Mouse (Mus musculus): Measurements from ENCODE around the gene Pkig. TPM values are rescaled to one million over a fixed set of nuclear protein-coding genes. Genes with fewer than 3 reads are reported as not detected.

Gene Pkig
- polyA plus RNA-seq, 1 experiment from 2014 or later = 133 TPM

DNA sequence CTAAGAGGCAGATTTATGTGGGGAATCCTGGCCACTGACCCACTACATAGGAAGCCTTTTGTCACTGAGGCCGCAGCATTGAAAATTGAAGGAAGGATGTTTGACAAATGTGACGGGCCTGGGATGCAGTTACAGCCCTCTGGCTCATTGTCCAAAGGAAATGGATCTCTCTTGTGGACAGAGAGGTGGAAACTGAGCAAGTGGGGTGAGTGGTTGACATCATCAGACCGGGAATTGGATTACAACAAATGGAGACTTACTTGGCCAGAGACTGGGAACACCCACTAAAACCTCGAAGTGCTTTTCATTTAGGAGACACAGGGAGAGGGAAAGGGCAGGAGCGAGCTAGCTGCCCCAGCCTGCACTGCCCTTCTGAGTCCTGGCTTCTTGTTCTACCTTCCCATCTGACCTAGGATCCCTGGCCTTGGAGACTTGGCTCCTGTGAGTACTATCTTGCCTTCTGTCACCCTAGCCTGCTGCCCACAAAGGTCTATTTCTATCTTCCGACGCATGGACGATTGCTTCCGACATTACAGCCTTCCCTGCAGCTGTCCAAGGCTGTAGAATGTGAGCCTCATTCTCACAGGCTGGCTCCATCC is 35.6 kb downstream of the Pkig start:
- Histone ChIP-seq H3K4me3 (ENCODE audit: low read length) (peak overlapping the region; percentile 18), H3K27ac (ENCODE audit: low read length) (peak overlapping the region; percentile 84), H3K9me3 (ENCODE audit: control insufficient read depth, low read length) (no peaks in the 10 kb centered on the region), H3K4me2 (ENCODE audit: low read depth, low read length) (peak overlapping the region; percentile 32), H3K9ac (ENCODE audit: low read length) (peak overlapping the region; percentile 48; the same call in 1 of the 2 replicates), H3K36me3 (ENCODE audit: control insufficient read depth, insufficient read depth, low read length) (no peaks in the 10 kb centered on the region), H3K27me3 (ENCODE audit: control insufficient read depth, insufficient read depth, low read depth, low read length) (no peaks in the 10 kb centered on the region), H3K4me1 (replicated peaks; ENCODE audit: control insufficient read depth, insufficient read depth, low read length) (peaks cover 19% of the 10 kb centered on the region)
- 45% methylated on average over 9 of the region's 9 CpGs for WGBS
- ATAC-seq (ENCODE audit: low read depth) = peak; percentile 58

DNA sequence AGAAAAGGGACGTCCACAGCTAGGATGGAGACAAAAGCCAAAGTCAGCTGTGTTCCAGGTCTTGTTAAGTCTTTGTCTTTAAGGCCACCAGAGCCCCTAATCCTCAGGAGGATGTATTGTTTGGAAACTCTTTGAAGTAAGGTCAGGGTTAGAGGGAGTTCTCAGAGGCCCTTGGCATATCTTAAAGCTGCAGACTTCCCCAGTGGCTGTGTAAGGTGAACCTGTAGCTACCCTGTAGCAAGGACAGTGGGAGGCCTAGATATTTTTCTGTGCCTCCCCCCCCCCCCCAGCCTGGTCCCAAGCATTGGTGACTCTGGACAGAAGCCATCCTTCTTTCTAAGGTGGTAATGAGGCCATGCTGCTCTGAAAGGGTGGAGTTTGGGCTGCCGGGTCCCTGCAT is 38.6 kb downstream of the Pkig start:
- Histone ChIP-seq H3K27ac (ENCODE audit: low read length) (peak overlapping the region; percentile 32), H3K4me2 (ENCODE audit: low read depth, low read length) (no peak overlapping the region), H3K9me3 (ENCODE audit: control insufficient read depth, low read length) (no peaks in the 10 kb centered on the region), H3K27me3 (ENCODE audit: control insufficient read depth, insufficient read depth, low read depth, low read length) (no peaks in the 10 kb centered on the region), H3K4me1 (replicated peaks; ENCODE audit: control insufficient read depth, insufficient read depth, low read length) (peaks cover 19% of the 10 kb centered on the region), H3K9ac (ENCODE audit: low read length) (no peak overlapping the region), H3K36me3 (ENCODE audit: control insufficient read depth, insufficient read depth, low read length) (no peaks in the 10 kb centered on the region), H3K4me3 (ENCODE audit: low read length) (no peak overlapping the region)
- ATAC-seq (ENCODE audit: low read depth) = no peak; the same call in 1 of the 2 replicates
- 43% methylated on average over 2 of the region's 2 CpGs for WGBS

DNA sequence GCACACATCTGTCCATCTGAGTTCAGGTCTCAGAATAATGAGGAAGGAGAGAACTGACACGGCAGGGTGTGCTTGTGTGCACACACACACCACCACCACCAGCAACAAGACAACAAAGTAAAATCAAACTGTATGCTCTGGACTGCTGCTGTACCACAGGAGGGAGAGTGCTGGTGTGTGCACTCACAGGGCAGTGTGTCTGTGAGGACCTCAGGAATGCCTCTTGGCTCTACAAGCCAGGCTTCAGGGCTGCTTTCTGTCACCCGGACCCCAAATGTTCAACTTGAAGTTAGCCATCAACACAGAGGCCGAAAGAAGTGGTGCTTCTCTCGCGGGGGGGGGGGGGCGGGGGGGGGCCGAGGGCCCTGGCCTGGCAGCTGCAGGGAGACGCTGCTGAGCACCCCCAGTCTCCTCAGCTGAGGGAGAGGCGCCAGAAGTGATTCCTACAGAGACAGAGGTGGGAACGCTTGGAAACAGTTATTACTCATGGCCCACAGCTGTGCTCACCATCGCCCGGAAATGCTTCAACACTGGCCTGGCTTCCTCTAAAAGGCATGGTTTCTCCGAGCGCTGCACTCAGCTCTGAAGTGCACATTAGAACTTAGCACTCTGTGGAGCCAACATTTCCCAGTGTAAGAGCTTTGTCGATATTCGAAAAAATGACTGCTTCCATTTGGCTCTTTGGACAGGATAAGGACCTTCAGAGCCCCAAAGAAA is 39.7 kb downstream of the Pkig start:
- ATAC-seq (ENCODE audit: low read depth) = peak; percentile 74
- Histone ChIP-seq H3K36me3 (ENCODE audit: control insufficient read depth, insufficient read depth, low read length) (no peaks in the 10 kb centered on the region), H3K9ac (ENCODE audit: low read length) (no peak overlapping the region), H3K27ac (ENCODE audit: low read length) (peak overlapping the region; percentile 62), H3K27me3 (ENCODE audit: control insufficient read depth, insufficient read depth, low read depth, low read length) (no peaks in the 10 kb centered on the region), H3K4me2 (ENCODE audit: low read depth, low read length) (no peak overlapping the region), H3K4me3 (ENCODE audit: low read length) (no peak overlapping the region), H3K4me1 (replicated peaks; ENCODE audit: control insufficient read depth, insufficient read depth, low read length) (peaks cover 15% of the 10 kb centered on the region), H3K9me3 (ENCODE audit: control insufficient read depth, low read length) (no peaks in the 10 kb centered on the region)
- 32% methylated on average over 11 of the region's 16 CpGs for WGBS

DNA sequence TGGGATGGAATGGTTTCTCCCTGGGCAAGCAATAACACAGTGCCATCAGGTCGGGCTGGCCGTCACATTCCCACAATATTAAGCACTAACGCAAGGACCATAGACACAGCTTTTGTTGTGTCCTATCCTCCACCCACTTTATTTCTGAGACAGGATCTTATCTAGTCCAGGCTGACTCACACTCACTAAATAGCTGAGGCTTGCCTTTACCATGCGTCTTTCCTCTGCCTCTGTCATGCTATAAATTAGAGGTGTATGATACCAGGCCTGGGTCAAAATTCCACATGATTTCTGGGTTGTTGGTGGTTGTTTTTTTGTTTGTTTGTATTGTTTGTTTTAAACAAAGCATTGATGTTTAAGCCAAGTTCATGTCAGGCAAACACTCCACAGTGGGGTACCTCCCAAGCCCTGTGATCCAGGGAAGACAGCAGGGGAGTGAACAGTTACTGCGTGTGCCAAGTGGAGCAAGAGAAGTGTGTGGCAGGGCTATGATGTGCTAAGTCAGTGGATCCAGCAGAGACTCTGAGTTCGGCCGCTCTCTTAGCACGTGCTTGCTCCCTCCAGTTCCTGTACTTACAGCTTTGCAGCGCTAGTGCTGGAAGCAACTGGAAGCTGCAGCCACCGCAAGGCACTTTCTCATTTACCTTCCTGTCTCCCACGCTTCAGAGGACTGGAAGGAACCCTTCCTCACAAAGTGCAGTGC is 41.0 kb downstream of the Pkig start:
- H3K27ac ChIP-seq (ENCODE audit: low read length) = no peak overlapping the region
- no peaks in the 10 kb centered on the region for H3K27me3 ChIP-seq (ENCODE audit: control insufficient read depth, insufficient read depth, low read depth, low read length)
- peak; percentile 50; the same call in 1 of the 2 replicates for ATAC-seq (ENCODE audit: low read depth)
- WGBS = 69% methylated on average over 11 of the region's 11 CpGs
- H3K4me2 ChIP-seq (ENCODE audit: low read depth, low read length) = no peak overlapping the region
- H3K36me3 ChIP-seq (ENCODE audit: control insufficient read depth, insufficient read depth, low read length) = no peaks in the 10 kb centered on the region
- peaks cover 15% of the 10 kb centered on the region for H3K4me1 ChIP-seq (replicated peaks; ENCODE audit: control insufficient read depth, insufficient read depth, low read length)
- peak overlapping the region; percentile 37; the same call in 1 of the 2 replicates for H3K9ac ChIP-seq (ENCODE audit: low read length)
- H3K9me3 ChIP-seq (ENCODE audit: control insufficient read depth, low read length) = no peaks in the 10 kb centered on the region
- no peak overlapping the region for H3K4me3 ChIP-seq (ENCODE audit: low read length)

DNA sequence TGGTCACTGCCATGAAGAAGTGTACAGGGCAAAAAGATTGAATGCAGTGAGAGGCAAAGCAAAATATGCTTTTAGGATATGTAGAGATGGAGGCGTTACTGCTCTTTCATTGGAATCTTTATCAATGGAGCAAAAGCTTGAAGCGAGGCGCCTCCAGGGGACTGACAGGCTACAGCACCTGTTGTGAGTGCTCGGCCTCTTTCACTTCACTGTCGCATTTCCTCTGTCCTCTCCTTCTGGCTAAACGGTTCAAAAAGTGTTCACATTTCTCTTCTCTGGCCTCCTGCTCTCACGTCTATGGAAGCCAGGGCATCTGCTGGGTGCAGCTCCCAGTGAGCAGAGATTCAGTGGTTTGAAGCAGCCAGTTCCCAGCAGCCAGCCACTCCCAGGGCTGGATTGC is 44.2 kb downstream of the Pkig start:
- no peaks in the 10 kb centered on the region for H3K27me3 ChIP-seq (ENCODE audit: control insufficient read depth, insufficient read depth, low read depth, low read length)
- peaks cover 15% of the 10 kb centered on the region for H3K4me1 ChIP-seq (replicated peaks; ENCODE audit: control insufficient read depth, insufficient read depth, low read length)
- no peak overlapping the region for H3K4me3 ChIP-seq (ENCODE audit: low read length)
- no peak overlapping the region for H3K9ac ChIP-seq (ENCODE audit: low read length)
- 72% methylated on average over 7 of the region's 7 CpGs for WGBS
- H3K4me2 ChIP-seq (ENCODE audit: low read depth, low read length) = no peak overlapping the region
- H3K36me3 ChIP-seq (ENCODE audit: control insufficient read depth, insufficient read depth, low read length) = no peaks in the 10 kb centered on the region
- no peak for ATAC-seq (ENCODE audit: low read depth)
- H3K27ac ChIP-seq (ENCODE audit: low read length) = no peak overlapping the region
- H3K9me3 ChIP-seq (ENCODE audit: control insufficient read depth, low read length) = no peaks in the 10 kb centered on the region

DNA sequence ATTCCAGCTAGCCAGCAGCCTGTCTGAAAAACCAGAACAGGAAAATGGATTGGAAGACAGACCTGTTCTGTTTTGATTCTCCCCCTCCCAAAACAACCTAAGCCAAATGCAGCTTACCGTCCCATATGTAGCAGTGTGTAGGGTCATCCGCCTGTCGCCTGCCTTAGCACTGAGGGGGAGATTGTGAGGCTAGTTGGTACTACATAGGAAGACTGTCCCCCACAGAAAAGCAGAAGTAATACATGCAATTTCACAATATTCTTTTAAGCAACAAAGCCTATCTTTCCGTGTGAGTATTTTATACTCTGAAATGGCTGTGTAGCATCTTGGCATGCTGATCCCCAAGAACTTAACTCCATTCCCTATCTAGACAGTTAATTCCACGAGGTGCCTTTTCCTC is 44.7 kb downstream of the Pkig start:
- WGBS = 81% methylated on average over 5 of the region's 5 CpGs
- Histone ChIP-seq H3K4me1 (replicated peaks; ENCODE audit: control insufficient read depth, insufficient read depth, low read length) (peaks cover 12% of the 10 kb centered on the region), H3K27ac (ENCODE audit: low read length) (no peak overlapping the region), H3K4me2 (ENCODE audit: low read depth, low read length) (no peak overlapping the region), H3K4me3 (ENCODE audit: low read length) (no peak overlapping the region), H3K9ac (ENCODE audit: low read length) (no peak overlapping the region), H3K27me3 (ENCODE audit: control insufficient read depth, insufficient read depth, low read depth, low read length) (no peaks in the 10 kb centered on the region), H3K9me3 (ENCODE audit: control insufficient read depth, low read length) (no peaks in the 10 kb centered on the region), H3K36me3 (ENCODE audit: control insufficient read depth, insufficient read depth, low read length) (no peaks in the 10 kb centered on the region)
- ATAC-seq (ENCODE audit: low read depth) = no peak

DNA sequence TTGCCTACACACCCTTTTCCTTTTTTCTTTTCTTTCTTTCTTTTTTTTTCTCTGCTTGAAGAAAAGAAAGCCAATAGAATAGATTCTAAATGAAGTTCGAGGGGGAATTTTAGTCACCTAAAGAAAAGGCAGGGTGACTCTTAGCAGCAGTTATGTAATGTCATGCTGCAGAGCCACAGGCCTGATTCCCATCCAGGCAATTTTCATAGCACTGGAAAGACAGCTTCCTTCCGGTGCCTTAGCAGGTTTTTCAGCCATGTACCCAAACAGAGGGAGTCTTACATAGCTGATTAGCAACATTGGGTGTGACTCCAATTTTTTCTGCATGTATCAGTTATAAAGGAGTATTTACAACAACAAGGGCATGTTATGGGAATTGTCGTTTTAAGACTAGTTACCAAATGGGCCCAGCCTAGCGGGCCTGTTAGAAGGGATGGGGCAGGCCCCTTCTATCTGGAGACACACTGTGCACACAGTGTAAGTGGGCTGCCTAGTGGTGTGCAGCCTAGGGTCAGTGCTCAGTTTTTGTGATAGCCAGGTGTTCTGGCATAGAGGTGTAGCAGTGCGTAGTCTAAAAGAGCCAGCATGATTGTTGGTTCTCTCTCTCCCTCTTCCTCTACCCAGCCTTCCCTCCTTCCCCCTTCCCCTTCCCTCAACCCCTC is 45.5 kb downstream of the Pkig start:
- peaks cover 7% of the 10 kb centered on the region for H3K4me1 ChIP-seq (replicated peaks; ENCODE audit: control insufficient read depth, insufficient read depth, low read length)
- whole genome bisulfite sequencing = 79% methylated on average over 5 of the region's 5 CpGs

DNA sequence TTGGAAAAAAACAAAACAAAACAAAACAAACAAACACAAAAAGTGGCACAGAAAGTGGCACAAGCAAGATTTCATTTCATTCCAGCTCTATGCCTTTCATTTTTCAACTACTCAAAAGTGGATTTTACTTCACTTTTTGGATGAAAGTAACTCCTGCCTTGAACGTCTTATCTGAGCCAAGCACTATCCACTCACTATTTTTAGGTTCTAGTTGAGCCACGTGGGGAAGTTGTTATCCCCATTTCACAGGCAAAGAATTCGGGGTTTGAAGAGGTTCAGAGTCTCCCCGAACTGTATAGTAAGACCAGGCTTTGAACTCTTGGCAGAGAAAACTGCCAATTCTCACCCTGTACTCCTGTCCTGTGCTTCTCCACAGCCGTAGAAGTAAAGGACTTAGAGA is 50.1 kb downstream of the Pkig start:
- no peak for ATAC-seq (ENCODE audit: low read depth)
- Histone ChIP-seq H3K27me3 (ENCODE audit: control insufficient read depth, insufficient read depth, low read depth, low read length) (no peaks in the 10 kb centered on the region), H3K4me1 (replicated peaks; ENCODE audit: control insufficient read depth, insufficient read depth, low read length) (no peaks in the 10 kb centered on the region; the same call in 1 of the 2 replicates), H3K4me2 (ENCODE audit: low read depth, low read length) (no peak overlapping the region), H3K27ac (ENCODE audit: low read length) (no peak overlapping the region), H3K36me3 (ENCODE audit: control insufficient read depth, insufficient read depth, low read length) (no peaks in the 10 kb centered on the region), H3K9ac (ENCODE audit: low read length) (no peak overlapping the region), H3K9me3 (ENCODE audit: control insufficient read depth, low read length) (no peaks in the 10 kb centered on the region), H3K4me3 (ENCODE audit: low read length) (no peak overlapping the region)
- WGBS = 78% methylated on average over 5 of the region's 5 CpGs

More for the DNA sequence above, 45.5 kb downstream of the Pkig start:
- Histone ChIP-seq H3K4me2 (ENCODE audit: low read depth, low read length) (no peak overlapping the region), H3K9ac (ENCODE audit: low read length) (no peak overlapping the region), H3K9me3 (ENCODE audit: control insufficient read depth, low read length) (no peaks in the 10 kb centered on the region), H3K36me3 (ENCODE audit: control insufficient read depth, insufficient read depth, low read length) (no peaks in the 10 kb centered on the region), H3K27ac (ENCODE audit: low read length) (no peak overlapping the region), H3K4me3 (ENCODE audit: low read length) (no peak overlapping the region), H3K27me3 (ENCODE audit: control insufficient read depth, insufficient read depth, low read depth, low read length) (no peaks in the 10 kb centered on the region)
- ATAC-seq (ENCODE audit: low read depth) = no peak

DNA sequence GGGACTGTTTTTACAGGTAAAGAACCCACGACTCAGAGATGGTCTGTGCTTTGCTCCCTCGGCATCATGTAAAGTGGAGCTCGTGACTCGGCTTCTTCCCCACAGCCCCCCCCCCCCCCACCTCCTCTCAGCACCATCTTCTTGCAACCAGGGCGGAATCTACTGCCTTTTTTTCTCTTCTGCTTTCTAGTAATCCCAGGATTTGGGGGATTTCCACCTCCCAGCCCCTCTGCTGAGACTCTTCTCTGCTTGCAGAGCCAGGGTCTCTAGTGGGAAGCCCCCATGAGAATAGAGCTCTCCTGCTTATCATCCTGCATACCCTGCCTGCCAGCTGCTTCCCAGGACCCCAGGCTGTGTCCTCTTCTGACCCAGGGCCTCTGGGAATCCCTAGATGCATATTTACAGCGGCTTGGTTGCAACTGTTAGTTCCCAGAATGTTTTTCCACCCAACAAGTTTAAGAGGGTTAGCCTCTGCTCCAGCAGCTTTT is 50.6 kb downstream of the Pkig start:
- H3K4me2 ChIP-seq (ENCODE audit: low read depth, low read length) = no peak overlapping the region
- H3K4me3 ChIP-seq (ENCODE audit: low read length) = no peak overlapping the region
- no peak overlapping the region for H3K9ac ChIP-seq (ENCODE audit: low read length)
- H3K27ac ChIP-seq (ENCODE audit: low read length) = no peak overlapping the region
- no peak for ATAC-seq (ENCODE audit: low read depth)
- H3K4me1 ChIP-seq (replicated peaks; ENCODE audit: control insufficient read depth, insufficient read depth, low read length) = no peaks in the 10 kb centered on the region; the same call in 1 of the 2 replicates
- H3K27me3 ChIP-seq (ENCODE audit: control insufficient read depth, insufficient read depth, low read depth, low read length) = no peaks in the 10 kb centered on the region
- H3K9me3 ChIP-seq (ENCODE audit: control insufficient read depth, low read length) = no peaks in the 10 kb centered on the region
- no peaks in the 10 kb centered on the region for H3K36me3 ChIP-seq (ENCODE audit: control insufficient read depth, insufficient read depth, low read length)
- 75% methylated on average over 6 of the region's 6 CpGs for WGBS
